Mouse (Mus musculus): ENCODE results near the gene Shisa5. TPM values are rescaled to one million over a fixed set of nuclear protein-coding genes. Genes with fewer than 3 reads are reported as not detected.

Shisa5 gene
- polyA plus RNA-seq, 1 experiment from 2014 or later, result 216 TPM

DNA sequence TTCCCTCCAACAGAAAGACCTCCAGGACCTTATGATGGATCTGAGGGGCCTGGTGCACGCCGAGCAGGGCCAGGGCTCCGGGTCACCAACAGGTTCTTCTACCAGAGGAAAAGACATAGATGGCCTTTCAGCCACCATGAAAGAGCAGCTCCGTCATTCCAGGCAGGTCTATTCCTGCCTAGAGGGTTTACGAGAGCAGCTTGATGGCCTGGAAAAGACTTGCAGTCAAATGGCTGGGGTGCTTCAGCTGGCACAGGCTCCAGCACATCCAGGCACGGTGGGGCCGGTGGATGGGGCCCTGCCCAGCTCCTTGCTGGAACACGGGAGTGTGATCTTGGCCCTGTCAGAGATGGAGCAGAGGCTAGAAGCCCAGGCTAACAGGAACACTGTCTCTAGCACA is 53.4 kb downstream of the Shisa5 start:
- Histone ChIP-seq H3K36me3 (ENCODE audit: insufficient read depth, low read length) (no peaks in the 10 kb centered on the region), H3K9ac (replicated peaks; ENCODE audit: low read depth) (no peak overlapping the region), H3K4me2 (replicated peaks; ENCODE audit: low read depth, low read length) (no peak overlapping the region), H3K4me3 (ENCODE audit: low read depth, low read length) (no peak overlapping the region), H3K9me3 (ENCODE audit: low read length) (no peaks in the 10 kb centered on the region), H3K27ac (ENCODE audit: low read length) (no peak overlapping the region), H3K4me1 (ENCODE audit: insufficient read depth, low read depth, low read length) (peaks cover 9% of the 10 kb centered on the region; the same call in 1 of the 2 replicates), H3K27me3 (replicated peaks; ENCODE audit: insufficient read depth, low read length) (no peaks in the 10 kb centered on the region)
- DNase-seq (ENCODE audit: low spot score), result no peak
- TF ChIP-seq EP300 (IDR thresholded peaks at IDR 0.05), result no peak
- TF ChIP-seq CTCF (IDR thresholded peaks at IDR 0.05), result no peak
- ATAC-seq, result no peak
- WGBS, result 83% methylated on average over 8 of the region's 8 CpGs

DNA sequence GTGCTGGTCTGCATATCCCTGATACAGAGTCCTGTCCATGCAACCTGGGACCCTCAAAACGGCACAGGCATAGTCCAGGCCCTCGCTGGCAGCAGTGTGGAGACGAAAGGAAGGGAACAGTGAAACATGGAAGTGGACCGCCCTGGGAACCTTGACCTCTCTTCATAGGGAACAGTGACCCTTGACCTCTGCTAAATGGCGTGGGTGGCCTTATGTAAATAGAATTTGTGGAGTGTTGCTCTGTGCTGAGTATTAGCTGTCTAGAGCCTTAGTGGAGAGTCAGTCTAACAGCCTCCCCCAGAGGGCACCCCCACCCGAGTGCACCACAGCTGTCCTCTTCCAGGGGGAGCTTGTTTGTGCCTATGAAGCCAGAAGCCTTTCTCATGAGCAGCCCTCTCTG is 54.4 kb downstream of the Shisa5 start:
- H3K9me3 ChIP-seq (ENCODE audit: low read length), result no peaks in the 10 kb centered on the region
- no peaks in the 10 kb centered on the region for H3K27me3 ChIP-seq (replicated peaks; ENCODE audit: insufficient read depth, low read length)
- peaks cover 9% of the 10 kb centered on the region; the same call in 1 of the 2 replicates for H3K4me1 ChIP-seq (ENCODE audit: insufficient read depth, low read depth, low read length)
- no peaks in the 10 kb centered on the region for H3K36me3 ChIP-seq (ENCODE audit: insufficient read depth, low read length)
- H3K27ac ChIP-seq (ENCODE audit: low read length), result peak overlapping the region; percentile 5; the same call in 1 of the 2 replicates
- no peak overlapping the region for H3K9ac ChIP-seq (replicated peaks; ENCODE audit: low read depth)
- WGBS, result 51% methylated on average over 6 of the region's 6 CpGs
- no peak for ATAC-seq
- TF ChIP-seq EP300 (IDR thresholded peaks at IDR 0.05), result no peak
- TF ChIP-seq CTCF (IDR thresholded peaks at IDR 0.05), result 0 out of 2 replicates have a peak, but pooled peaks have one; percentile 13
- no peak overlapping the region for H3K4me3 ChIP-seq (ENCODE audit: low read depth, low read length)
- H3K4me2 ChIP-seq (replicated peaks; ENCODE audit: low read depth, low read length), result no peak overlapping the region
- DNase-seq (ENCODE audit: low spot score), result no peak

DNA sequence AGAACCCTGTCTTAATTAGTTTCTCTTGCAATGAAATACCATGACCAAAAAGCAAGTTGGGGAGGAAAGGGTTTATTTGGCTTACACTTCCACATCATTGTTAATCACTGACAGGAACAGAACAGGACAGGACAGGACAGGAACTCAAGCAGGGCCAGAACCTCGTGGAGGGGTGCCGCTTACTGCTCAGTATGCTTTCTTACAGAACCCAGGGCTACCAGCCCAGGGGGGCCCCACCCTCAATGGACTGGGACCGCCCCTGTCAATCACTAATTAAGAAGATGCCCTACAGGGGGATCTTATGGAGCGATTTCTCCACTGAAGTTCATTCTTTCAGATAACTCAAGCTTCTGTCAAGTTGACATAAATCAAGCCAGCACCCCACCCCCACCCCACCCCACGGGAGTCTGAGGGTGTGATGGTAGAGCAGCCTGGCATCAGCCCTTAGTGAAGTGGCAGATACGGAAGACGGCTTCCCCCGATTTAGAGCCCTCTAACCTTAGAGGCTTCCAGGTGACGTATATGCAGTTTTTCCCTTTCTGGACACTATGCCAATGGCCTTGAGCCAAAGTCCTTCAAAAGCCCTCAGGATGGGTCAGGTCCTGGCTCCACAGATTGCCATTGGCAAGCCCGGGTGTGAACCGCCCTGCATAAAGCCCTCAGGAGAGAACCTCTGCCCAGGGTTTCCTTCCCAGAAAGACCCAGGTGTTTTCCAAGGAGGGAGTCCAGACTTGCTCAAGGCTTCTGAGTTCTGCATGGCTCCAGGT is 55.6 kb downstream of the Shisa5 start:
- ATAC-seq, result peak; percentile 36
- Histone ChIP-seq H3K9ac (replicated peaks; ENCODE audit: low read depth) (no peak overlapping the region), H3K27me3 (replicated peaks; ENCODE audit: insufficient read depth, low read length) (no peaks in the 10 kb centered on the region), H3K27ac (ENCODE audit: low read length) (peak overlapping the region; percentile 97), H3K36me3 (ENCODE audit: insufficient read depth, low read length) (no peaks in the 10 kb centered on the region), H3K9me3 (ENCODE audit: low read length) (no peaks in the 10 kb centered on the region), H3K4me2 (replicated peaks; ENCODE audit: low read depth, low read length) (peak overlapping the region; percentile 74), H3K4me1 (ENCODE audit: insufficient read depth, low read depth, low read length) (peaks cover 9% of the 10 kb centered on the region; the same call in 1 of the 2 replicates), H3K4me3 (ENCODE audit: low read depth, low read length) (peak overlapping the region; percentile 75)
- TF ChIP-seq EP300 (IDR thresholded peaks at IDR 0.05), result no peak; the same call in 1 of the 2 replicates
- TF ChIP-seq CTCF (IDR thresholded peaks at IDR 0.05), result no peak
- WGBS, result 12% methylated on average over 11 of the region's 11 CpGs
- DNase-seq (ENCODE audit: low spot score), result peak; percentile 78

DNA sequence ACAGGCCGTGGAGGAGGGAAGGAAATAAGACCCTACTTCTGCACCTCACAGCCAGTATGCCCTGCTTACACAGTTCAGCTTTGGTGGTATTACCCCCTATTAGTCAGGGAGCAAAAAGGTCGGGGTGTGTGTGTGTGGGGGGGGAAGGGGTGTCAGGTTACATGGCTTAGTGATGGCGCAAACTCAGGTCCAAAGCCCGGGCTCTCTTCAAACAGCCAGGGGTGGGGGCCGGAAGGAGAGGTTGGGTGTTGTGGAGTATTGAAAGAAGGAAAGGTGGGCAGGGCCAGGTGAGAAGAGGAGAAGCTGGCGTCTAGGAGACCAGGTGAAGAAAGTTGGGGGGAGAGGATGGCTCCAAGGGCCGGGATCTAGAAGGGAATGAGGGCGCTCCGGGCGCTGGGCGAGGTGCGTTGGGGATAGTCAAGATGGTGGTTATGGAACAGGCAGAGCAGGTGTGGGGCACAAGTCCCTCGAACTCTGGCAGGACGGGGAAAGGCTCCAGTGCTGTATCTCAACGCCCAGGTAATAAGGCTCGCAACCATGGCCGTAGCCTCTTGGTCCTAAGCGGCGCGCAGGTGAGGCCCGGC is 56.3 kb downstream of the Shisa5 start:
- Histone ChIP-seq H3K27ac (ENCODE audit: low read length) (peak overlapping the region; percentile 97), H3K4me2 (replicated peaks; ENCODE audit: low read depth, low read length) (peak overlapping the region; percentile 74), H3K4me1 (ENCODE audit: insufficient read depth, low read depth, low read length) (peaks cover 9% of the 10 kb centered on the region; the same call in 1 of the 2 replicates), H3K4me3 (ENCODE audit: low read depth, low read length) (peak overlapping the region; percentile 75), H3K9me3 (ENCODE audit: low read length) (no peaks in the 10 kb centered on the region), H3K36me3 (ENCODE audit: insufficient read depth, low read length) (no peaks in the 10 kb centered on the region), H3K9ac (replicated peaks; ENCODE audit: low read depth) (peak overlapping the region; percentile 75), H3K27me3 (replicated peaks; ENCODE audit: insufficient read depth, low read length) (no peaks in the 10 kb centered on the region)
- ATAC-seq (peak; percentile 51), DNase-seq (ENCODE audit: low spot score) (peak; percentile 86)
- TF ChIP-seq EP300 (IDR thresholded peaks at IDR 0.05), result no peak; the same call in 1 of the 2 replicates
- no peak for TF ChIP-seq CTCF (IDR thresholded peaks at IDR 0.05)
- WGBS, result 2% methylated on average over 20 of the region's 21 CpGs

DNA sequence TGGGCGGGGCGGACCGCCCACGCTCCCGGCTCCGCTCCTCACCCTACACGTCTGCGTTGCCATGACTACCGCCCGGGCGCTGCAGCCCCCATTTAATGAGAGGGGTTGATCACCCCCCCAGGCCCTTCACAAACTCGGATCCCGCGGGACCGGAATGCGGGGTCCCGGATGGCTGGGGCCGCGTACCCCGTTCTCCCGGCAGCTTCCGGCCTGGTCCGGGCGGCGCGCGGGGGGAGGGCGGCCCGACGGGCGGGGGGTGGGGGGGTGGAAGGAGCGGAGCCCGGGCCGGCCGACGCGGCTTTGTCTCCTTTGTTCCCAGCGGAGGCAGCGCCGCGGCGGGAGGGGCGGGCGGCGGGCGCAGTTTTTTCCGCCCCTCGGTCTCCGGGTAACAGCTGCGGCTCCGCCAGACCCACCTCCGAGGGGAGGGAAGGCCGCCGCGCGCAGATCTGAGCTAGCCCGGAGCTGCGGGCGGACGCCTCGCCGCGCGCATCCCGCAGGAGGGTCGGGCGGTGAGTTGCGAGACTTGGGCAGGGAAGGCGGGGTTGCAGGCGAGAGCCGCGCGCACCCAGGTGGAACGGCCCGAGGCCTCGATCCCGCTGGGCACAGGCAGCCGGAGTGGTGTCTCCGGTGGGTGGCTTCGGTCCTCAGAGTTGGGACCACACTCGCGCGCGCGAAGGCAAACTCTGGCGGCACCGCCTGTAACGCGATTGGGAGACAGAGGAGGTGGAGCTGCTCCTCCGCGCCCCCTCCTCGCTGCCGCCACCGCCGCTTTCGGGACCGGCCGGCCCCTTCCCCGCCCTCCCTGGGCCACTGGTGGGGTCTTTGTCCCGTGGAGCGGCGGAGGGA is 57.0 kb downstream of the Shisa5 start, which contains the start of gene Plxnb1:
Gene Plxnb1 (plus strand): TSS at position 253 of the 846 bp plus-strand sequence.
- DNase-seq (ENCODE audit: low spot score) (peak; percentile 77), ATAC-seq (peak; percentile 39)
- H3K27ac ChIP-seq (ENCODE audit: low read length), result peak within 1 kb of the TSS; percentile 97
- TF ChIP-seq EP300 (IDR thresholded peaks at IDR 0.05) (no peak), CTCF (IDR thresholded peaks at IDR 0.05) (no peak)
- H3K9ac ChIP-seq (replicated peaks; ENCODE audit: low read depth), result peak within 1 kb of the TSS; percentile 75
- 1% methylated on average over 25 of the region's 102 CpGs for WGBS
- peaks cover 9% of the 10 kb centered on the region; the same call in 1 of the 2 replicates for H3K4me1 ChIP-seq (ENCODE audit: insufficient read depth, low read depth, low read length)
- H3K27me3 ChIP-seq (replicated peaks; ENCODE audit: insufficient read depth, low read length), result no peaks in the 10 kb centered on the region
- H3K9me3 ChIP-seq (ENCODE audit: low read length), result no peaks in the 10 kb centered on the region
- peak within 1 kb of the TSS; percentile 74 for H3K4me2 ChIP-seq (replicated peaks; ENCODE audit: low read depth, low read length)
- peak within 1 kb of the TSS; percentile 75 for H3K4me3 ChIP-seq (ENCODE audit: low read depth, low read length)
- no peaks in the 10 kb centered on the region for H3K36me3 ChIP-seq (ENCODE audit: insufficient read depth, low read length)
